10 mouse cellular contexts compared by ENCODE assay signal in genomic region chr14:50061590-50061954, GRCm38 (mm10). TPM values are rescaled to one million over a fixed set of nuclear protein-coding genes. Genes with fewer than 3 reads are reported as not detected.
A peak's percentile ranks its signal among the peaks of the same experiment; 100 is the strongest.
DNase-seq lines count a peak whose midpoint lies in the region; ATAC-seq and TF ChIP-seq lines count a peak whose summit lies in the region.
"Had no signal": no experiment of that assay in that cellular context is flagged by ENCODE, and none has a peak within 500 bp of the region (broad histone marks: within the 10 kb centered on the region; RNA-seq: fewer than 3 reads in every experiment).

No protein-coding gene starts in this region.

- ATAC-seq in heart, embryonic 12.5 days (ENCODE audit: insufficient number of reproducible peaks, low FRiP score), result no peak
- ATAC-seq in intestine, embryonic 14.5 days (replicated peaks; ENCODE audit: low FRiP score, low TSS enrichment, low read depth), result peak; percentile 49
- ATAC-seq in midbrain, embryonic 13.5 days, result peak; percentile 17

- DNase-seq in heart, postnatal 25 days (ENCODE audit: low spot score), result no peak
- DNase-seq in thymus, adult 2 months, result peak; percentile 2
- DNase-seq in thymus, postnatal 10 days (ENCODE audit: low spot score in 2 of 2), result no peak
- DNase-seq in intestine, embryonic 14.5 days (ENCODE audit: low spot score), result no peak
- no peak for DNase-seq in layer of hippocampus, postnatal 25 days (ENCODE audit: extremely low spot score in 1 of 2, low spot score in 1 of 2)
- DNase-seq in adrenal gland, postnatal 14 days, result no peak

- peak overlapping the region; percentile 80 for H3K9ac ChIP-seq in heart, embryonic 12.5 days
- H3K9ac ChIP-seq in intestine, embryonic 14.5 days (ENCODE audit: low read length), result peak overlapping the region; percentile 53
- peak overlapping the region; percentile 72 for H3K9ac ChIP-seq in midbrain, embryonic 13.5 days (replicated peaks)

- H3K4me3 ChIP-seq in heart, embryonic 12.5 days, result peak overlapping the region; percentile 86
- peak overlapping the region; percentile 48 for H3K4me3 ChIP-seq in thymus, adult 2 months (ENCODE audit: control insufficient read depth, insufficient read depth, low read length)
- H3K4me3 ChIP-seq in intestine, embryonic 14.5 days (ENCODE audit: low read depth, low read length), result peak overlapping the region; percentile 50
- H3K4me3 ChIP-seq in midbrain, embryonic 13.5 days (replicated peaks), result peak overlapping the region; percentile 77

- intact Hi-C loops in heart, postnatal 25 days (cut with DNase I), result no loop called here

- no peak for TF ChIP-seq CTCF in thymus, adult 2 months (IDR thresholded peaks at IDR 0.05; ENCODE audit: borderline replicate concordance, control insufficient read depth, extremely low read depth, insufficient read depth, low read length, poor library complexity)

- H3K4me2 ChIP-seq in heart, embryonic 12.5 days, result peak overlapping the region; percentile 81
- H3K4me2 ChIP-seq in intestine, embryonic 14.5 days (ENCODE audit: low read length), result peak overlapping the region; percentile 75
- peak overlapping the region; percentile 80 for H3K4me2 ChIP-seq in midbrain, embryonic 13.5 days (replicated peaks)

- no peaks in the 10 kb centered on the region for H3K36me3 ChIP-seq in heart, embryonic 12.5 days
- H3K36me3 ChIP-seq in thymus, adult 2 months (ENCODE audit: control insufficient read depth, insufficient read depth, low read length), result no peaks in the 10 kb centered on the region
- H3K36me3 ChIP-seq in intestine, embryonic 14.5 days (ENCODE audit: control insufficient read depth, insufficient read depth, low read length), result no peaks in the 10 kb centered on the region
- no peaks in the 10 kb centered on the region for H3K36me3 ChIP-seq in midbrain, embryonic 13.5 days
- H3K36me3 ChIP-seq: G1E had no signal

- no peaks in the 10 kb centered on the region for H3K4me1 ChIP-seq in heart, embryonic 12.5 days (replicated peaks)
- H3K4me1 ChIP-seq in thymus, adult 2 months (replicated peaks; ENCODE audit: control insufficient read depth, insufficient read depth, low read length), result no peaks in the 10 kb centered on the region
- H3K4me1 ChIP-seq in intestine, embryonic 14.5 days (replicated peaks; ENCODE audit: control insufficient read depth, insufficient read depth, low read length), result no peaks in the 10 kb centered on the region
- peaks cover 7% of the 10 kb centered on the region; the same call in 1 of the 2 replicates for H3K4me1 ChIP-seq in midbrain, embryonic 13.5 days (replicated peaks)

- H3K27ac ChIP-seq in heart, embryonic 12.5 days (ENCODE audit: poor library complexity, severe bottlenecking), result peak overlapping the region; percentile 86
- H3K27ac ChIP-seq in thymus, adult 2 months (ENCODE audit: control insufficient read depth, insufficient read depth, low read length), result no peak overlapping the region
- H3K27ac ChIP-seq in intestine, embryonic 14.5 days (ENCODE audit: low read depth), result peak overlapping the region; percentile 83
- H3K27ac ChIP-seq in midbrain, embryonic 13.5 days, result no peak overlapping the region

- 0% methylated on average over 13 of the region's 13 CpGs for WGBS in heart, embryonic 12.5 days
- WGBS in thymus, adult 2 months, result 2% methylated on average over 13 of the region's 13 CpGs
- WGBS in intestine, embryonic 14.5 days, result 1% methylated on average over 13 of the region's 13 CpGs
- WGBS in midbrain, embryonic 13.5 days, result 0% methylated on average over 13 of the region's 13 CpGs

- no peaks in the 10 kb centered on the region for H3K9me3 ChIP-seq in heart, embryonic 12.5 days (replicated peaks)
- no peaks in the 10 kb centered on the region for H3K9me3 ChIP-seq in intestine, embryonic 14.5 days (ENCODE audit: control insufficient read depth, low read length)
- H3K9me3 ChIP-seq in midbrain, embryonic 13.5 days, result no peaks in the 10 kb centered on the region

- TF ChIP-seq POLR2A in thymus, adult 2 months (IDR thresholded peaks at IDR 0.05; ENCODE audit: control insufficient read depth, extremely low read depth, insufficient read depth, low read length, poor library complexity), result no peak

- H3K27me3 ChIP-seq in heart, embryonic 12.5 days (replicated peaks), result no peaks in the 10 kb centered on the region
- no peaks in the 10 kb centered on the region for H3K27me3 ChIP-seq in thymus, adult 2 months (ENCODE audit: control insufficient read depth, insufficient read depth, low read length)
- H3K27me3 ChIP-seq in intestine, embryonic 14.5 days (replicated peaks; ENCODE audit: control insufficient read depth, insufficient read depth, low read length), result no peaks in the 10 kb centered on the region
- peaks cover 7% of the 10 kb centered on the region; the same call in 1 of the 2 replicates for H3K27me3 ChIP-seq in midbrain, embryonic 13.5 days

RNA-seq across cellular contexts. Expression of gene Olfr725, which starts 21.4 kb away (rescaled TPM):
- polyA plus RNA-seq in heart, embryonic 12.5 days (2016; fragmentation: Nextera tagmentation; extraction: Ambion mirVana), result not detected in 2 replicates
- not detected for total RNA-seq in heart, postnatal 25 days (2021)
- polyA plus RNA-seq in thymus, adult 2 months (2012; rRNA removed), result not detected in 2 replicates
- polyA plus RNA-seq in intestine, embryonic 14.5 days (2014; fragmentation: Nextera tagmentation; extraction: Ambion mirVana), result not detected in 2 replicates
- not detected in 2 replicates for polyA plus RNA-seq in midbrain, embryonic 13.5 days (2015; fragmentation: Nextera tagmentation; extraction: Ambion mirVana)
- not detected for total RNA-seq in layer of hippocampus, postnatal 25 days (2021)
- not detected in 2 replicates for total RNA-seq in adrenal gland, postnatal 14 days (2021)
- total RNA-seq: G1E; heart, postnatal 14 days had no signal
- polyA plus RNA-seq: G1E had no signal

RNA-seq across cellular contexts. Expression of gene Olfr726, which starts 29.2 kb away (rescaled TPM):
- polyA plus RNA-seq in heart, embryonic 12.5 days (2016; fragmentation: Nextera tagmentation; extraction: Ambion mirVana), result not detected in 2 replicates
- not detected for total RNA-seq in heart, postnatal 25 days (2021)
- polyA plus RNA-seq in thymus, adult 2 months (2012; rRNA removed), result not detected in 2 replicates
- not detected in 2 replicates for polyA plus RNA-seq in intestine, embryonic 14.5 days (2014; fragmentation: Nextera tagmentation; extraction: Ambion mirVana)
- not detected in 2 replicates for polyA plus RNA-seq in midbrain, embryonic 13.5 days (2015; fragmentation: Nextera tagmentation; extraction: Ambion mirVana)
- total RNA-seq in layer of hippocampus, postnatal 25 days (2021), result not detected
- not detected in 2 replicates for total RNA-seq in adrenal gland, postnatal 14 days (2021)
- total RNA-seq: heart, postnatal 14 days had no signal
- polyA plus RNA-seq: G1E had no signal

Comparison
In these comparisons a context has a peak if more than half of its experiments do, and no peak if none do; other contexts are left out.
1. H3K27ac ChIP-seq: peak in heart, embryonic 12.5 days (single experiment) and intestine, embryonic 14.5 days (single experiment); none in thymus, adult 2 months (single experiment) and midbrain, embryonic 13.5 days (single experiment).
2. Peak in every context shown above with its lines, with median percentiles within 50 percentile points of each other: H3K4me2 ChIP-seq, H3K4me3 ChIP-seq and H3K9ac ChIP-seq.